Mouse (Mus musculus): Measurements from ENCODE around the gene Alyref2. TPM values are rescaled to one million over a fixed set of nuclear protein-coding genes. Genes with fewer than 3 reads are reported as not detected.

The Alyref2 gene
- polyA plus RNA-seq, 1 experiment from 2014 or later, result 30.9 TPM

DNA sequence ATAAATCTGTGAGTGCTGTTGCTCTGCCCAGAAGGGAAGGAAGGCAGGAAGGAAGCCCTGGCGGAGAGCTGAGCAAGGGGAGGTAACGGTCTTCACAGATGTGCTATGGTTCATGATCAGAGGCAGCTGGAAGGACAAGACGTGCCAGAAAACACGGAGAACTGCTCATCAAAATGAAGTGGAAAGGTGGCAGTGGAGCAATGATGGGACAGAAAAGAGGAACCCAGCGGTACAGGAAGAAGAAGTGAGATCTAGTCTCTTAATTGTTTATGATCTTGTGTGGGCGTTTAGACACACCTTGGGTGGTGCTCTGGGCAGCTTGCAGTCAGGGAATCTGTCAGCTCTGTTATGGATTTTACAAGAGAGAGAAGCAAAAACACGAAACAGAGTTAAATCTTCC, 48.0 kb downstream of the Alyref2 start:
- Histone ChIP-seq H3K4me1 (replicated peaks) (no peaks in the 10 kb centered on the region; the same call in 1 of the 2 replicates), H3K4me3 (no peak overlapping the region), H3K9ac (no peak overlapping the region), H3K36me3 (no peaks in the 10 kb centered on the region), H3K27ac (replicated peaks) (no peak overlapping the region), H3K9me3 (no peaks in the 10 kb centered on the region), H3K4me2 (no peak overlapping the region), H3K27me3 (no peaks in the 10 kb centered on the region)
- WGBS, result 88% methylated on average over 7 of the region's 7 CpGs
- no peak for ATAC-seq (ENCODE audit: low FRiP score, low read depth)

DNA sequence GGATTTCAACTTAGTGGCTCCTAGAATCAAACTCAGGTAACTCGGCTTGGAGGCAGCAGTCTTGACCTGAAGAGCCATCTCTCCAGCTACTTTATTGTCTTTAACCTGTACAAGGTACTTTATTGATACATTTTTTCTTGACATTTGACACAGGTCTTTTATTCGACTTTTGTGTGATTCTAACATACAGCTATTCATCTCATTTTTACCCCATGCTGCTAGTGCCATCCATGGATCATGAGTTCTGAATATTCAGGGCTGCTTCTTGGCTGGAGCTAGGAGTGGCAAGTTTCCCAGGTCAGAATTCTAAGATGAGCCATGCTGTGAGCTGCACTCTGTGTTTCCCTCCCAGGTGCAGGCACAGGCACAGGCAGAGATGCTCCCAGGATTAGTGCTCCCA, 49.0 kb downstream of the Alyref2 start:
- no peak for ATAC-seq (ENCODE audit: low FRiP score, low read depth)
- Histone ChIP-seq H3K27ac (replicated peaks) (no peak overlapping the region), H3K9ac (no peak overlapping the region), H3K4me3 (no peak overlapping the region), H3K27me3 (no peaks in the 10 kb centered on the region), H3K4me1 (replicated peaks) (no peaks in the 10 kb centered on the region; the same call in 1 of the 2 replicates), H3K9me3 (no peaks in the 10 kb centered on the region), H3K36me3 (no peaks in the 10 kb centered on the region), H3K4me2 (no peak overlapping the region)
- 73% methylated on average over 2 of the region's 2 CpGs for WGBS

DNA sequence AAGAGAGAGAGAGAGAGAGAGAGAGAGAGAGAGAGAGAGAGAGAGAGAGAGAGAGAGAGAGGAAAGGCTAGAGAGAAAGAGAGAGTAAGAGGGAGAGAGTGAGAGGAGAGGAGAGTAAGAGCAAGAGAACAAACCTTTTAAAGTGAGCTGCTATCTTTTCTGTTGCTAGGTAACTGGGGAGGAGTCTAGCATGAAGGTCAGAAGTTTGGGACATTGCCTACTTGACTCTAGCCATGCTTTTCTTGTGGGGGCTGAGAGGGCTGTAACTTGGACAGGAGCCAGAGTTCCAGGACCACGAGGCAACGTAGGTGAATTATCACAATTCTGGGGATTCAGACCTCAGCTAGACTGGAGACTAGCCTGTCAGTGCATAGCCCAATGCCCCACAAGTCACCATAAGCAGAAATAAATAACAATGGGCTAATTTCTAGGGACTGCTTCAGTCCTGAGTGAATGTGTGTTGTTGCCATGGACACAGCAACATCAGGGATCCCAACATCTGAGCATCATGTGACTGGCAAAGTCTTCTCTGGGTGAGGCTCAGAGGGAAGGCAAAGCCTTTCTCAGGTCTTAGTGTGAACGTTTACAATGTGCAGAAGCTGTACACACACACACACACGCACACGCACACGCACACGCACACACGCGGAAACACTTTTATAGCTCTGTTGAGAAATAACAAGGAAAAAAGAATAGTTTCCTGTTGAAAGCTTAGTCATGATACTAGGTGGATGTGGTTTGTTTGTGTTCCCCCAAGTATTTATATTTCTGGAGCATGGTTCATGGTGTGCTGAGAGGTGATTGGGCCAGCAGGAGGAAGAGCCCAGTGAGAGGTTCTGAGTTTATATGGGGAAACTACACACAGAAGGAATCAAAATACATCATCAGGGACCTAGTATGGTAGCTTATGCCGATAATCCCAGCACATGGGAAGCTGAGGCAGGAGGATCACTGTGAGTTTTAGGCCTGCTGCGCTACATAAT, 50.4 kb downstream of the Alyref2 start:
- Histone ChIP-seq H3K4me2 (no peak overlapping the region), H3K27me3 (no peaks in the 10 kb centered on the region), H3K9ac (no peak overlapping the region), H3K36me3 (no peaks in the 10 kb centered on the region), H3K9me3 (no peaks in the 10 kb centered on the region), H3K27ac (replicated peaks) (no peak overlapping the region), H3K4me1 (replicated peaks) (no peaks in the 10 kb centered on the region; the same call in 1 of the 2 replicates), H3K4me3 (no peak overlapping the region)
- 82% methylated on average over 11 of the region's 11 CpGs for WGBS
- no peak for ATAC-seq (ENCODE audit: low FRiP score, low read depth)

Other genes starting within 250 kb of the Alyref2 start
- gene B4galt3, start 233.2 kb upstream of the Alyref2 start, polyA plus RNA-seq (2015; fragmentation: Nextera tagmentation; extraction: Ambion mirVana), result 105 and 107 TPM in 2 replicates
- gene Ppox, start 222.3 kb upstream of the Alyref2 start, polyA plus RNA-seq (2015; fragmentation: Nextera tagmentation; extraction: Ambion mirVana), result 44.2 and 53.6 TPM in 2 replicates
- 99.8 and 106 TPM in 2 replicates for gene Usp21, start 215.5 kb upstream of the Alyref2 start, polyA plus RNA-seq (2015; fragmentation: Nextera tagmentation; extraction: Ambion mirVana)
- gene Ufc1, start 208.5 kb upstream of the Alyref2 start, polyA plus RNA-seq (2015; fragmentation: Nextera tagmentation; extraction: Ambion mirVana), result 109 and 110 TPM in 2 replicates
- 47.3 and 51.6 TPM in 2 replicates for gene Dedd, start 174.3 kb upstream of the Alyref2 start, polyA plus RNA-seq (2015; fragmentation: Nextera tagmentation; extraction: Ambion mirVana)
- gene Nit1, start 157.8 kb upstream of the Alyref2 start, polyA plus RNA-seq (2015; fragmentation: Nextera tagmentation; extraction: Ambion mirVana), result 51.4 and 52.1 TPM in 2 replicates
- 139 and 153 TPM in 2 replicates for gene Pfdn2, start 157.8 kb upstream of the Alyref2 start, polyA plus RNA-seq (2015; fragmentation: Nextera tagmentation; extraction: Ambion mirVana)
- gene Klhdc9, start 142.7 kb upstream of the Alyref2 start, polyA plus RNA-seq (2015; fragmentation: Nextera tagmentation; extraction: Ambion mirVana), result 2.5 and 3.3 TPM in 2 replicates
- 3.1 and 3.5 TPM in 2 replicates for gene Nectin4, start 133.4 kb upstream of the Alyref2 start, polyA plus RNA-seq (2015; fragmentation: Nextera tagmentation; extraction: Ambion mirVana)
- 0.60 and 0.87 TPM in 2 replicates for gene Arhgap30, start 114.5 kb upstream of the Alyref2 start, polyA plus RNA-seq (2015; fragmentation: Nextera tagmentation; extraction: Ambion mirVana)
- gene Usf1, start 92.2 kb upstream of the Alyref2 start, polyA plus RNA-seq (2015; fragmentation: Nextera tagmentation; extraction: Ambion mirVana), result 168 and 172 TPM in 2 replicates
- gene Tstd1, start 84.6 kb upstream of the Alyref2 start, polyA plus RNA-seq (2015; fragmentation: Nextera tagmentation; extraction: Ambion mirVana), result 5.4 and 6.6 TPM in 2 replicates
- gene F11r, start 65.9 kb upstream of the Alyref2 start, polyA plus RNA-seq (2015; fragmentation: Nextera tagmentation; extraction: Ambion mirVana), result 14.1 and 14.2 TPM in 2 replicates
- gene Itln1, start 31.8 kb downstream of the Alyref2 start, polyA plus RNA-seq (2015; fragmentation: Nextera tagmentation; extraction: Ambion mirVana), result not detected in 2 replicates
- 0.09 TPM in 1 of 2 replicates, not detected in the other for gene Cd244a, start 55.7 kb downstream of the Alyref2 start, polyA plus RNA-seq (2015; fragmentation: Nextera tagmentation; extraction: Ambion mirVana)
- 0.16 and 0.18 TPM in 2 replicates for gene Ly9, start 103.9 kb downstream of the Alyref2 start, polyA plus RNA-seq (2015; fragmentation: Nextera tagmentation; extraction: Ambion mirVana)
- gene Slamf7, start 149.6 kb downstream of the Alyref2 start, polyA plus RNA-seq (2015; fragmentation: Nextera tagmentation; extraction: Ambion mirVana), result 0.29 TPM in 1 of 2 replicates, not detected in the other
- gene Cd48, start 178.5 kb downstream of the Alyref2 start, polyA plus RNA-seq (2015; fragmentation: Nextera tagmentation; extraction: Ambion mirVana), result 0.96 and 1.5 TPM in 2 replicates